Mouse (Mus musculus) regulatory T cell (primary cell): ENCODE data around the gene Glrb.

Experiments used
- in situ Hi-C: fragments of 300-600 bp; cut with MboI, MseI; formaldehyde crosslinking; loops from one replicate; pipeline ENCODE4 v1.15.1; 2025; ENCODE audit warnings: high pct_unique_total_duplicates

Glrb gene

GRCm38 (mm10) chr3:80837583-80837982 lies 75.9 kb downstream of the Glrb start:
- in situ Hi-C loops = no loop called here

DNA sequence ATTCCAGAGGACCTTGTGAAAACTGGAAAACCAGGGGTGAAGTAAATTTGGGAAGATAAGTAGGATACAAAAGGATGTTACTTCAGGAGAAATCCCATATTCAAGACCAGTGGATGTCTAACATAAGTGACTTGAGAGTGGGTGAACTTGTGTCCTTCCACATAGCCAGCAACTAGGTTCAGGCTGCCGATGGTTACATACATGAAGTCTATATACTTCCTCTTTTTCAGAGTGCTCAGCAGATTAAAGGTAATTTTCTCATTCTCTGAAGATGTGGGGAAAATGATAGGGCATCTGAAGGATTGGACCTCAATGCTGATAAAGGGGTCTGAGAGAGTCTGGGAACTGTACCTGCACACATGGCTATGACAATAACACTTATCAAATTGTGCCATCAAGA lies 89.5 kb downstream of the Glrb start:
- in situ Hi-C loops = no loop called here

DNA sequence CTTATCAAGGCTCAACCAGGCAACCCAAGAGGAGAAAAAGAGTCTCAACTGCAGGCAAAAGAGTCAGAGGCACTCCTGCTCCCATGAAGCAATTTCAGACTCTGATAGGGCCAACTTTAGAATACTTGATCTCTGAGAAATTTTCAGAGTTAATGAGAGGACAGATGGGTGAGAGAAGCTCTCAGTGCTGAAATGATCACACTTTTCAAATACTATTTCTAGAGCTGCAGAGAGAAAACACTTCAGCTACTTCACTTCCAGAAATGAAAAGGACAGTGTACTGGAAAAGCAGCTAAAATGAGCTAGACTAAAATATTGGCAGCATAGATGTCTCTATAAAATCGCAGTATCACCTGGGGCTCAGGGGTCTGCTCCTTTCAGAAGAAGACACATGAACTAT lies 94.8 kb downstream of the Glrb start:
- in situ Hi-C loops = no loop called here

GRCm38 (mm10) chr3:80813734-80814133 lies 99.7 kb downstream of the Glrb start:
- in situ Hi-C loops = no loop called here

DNA sequence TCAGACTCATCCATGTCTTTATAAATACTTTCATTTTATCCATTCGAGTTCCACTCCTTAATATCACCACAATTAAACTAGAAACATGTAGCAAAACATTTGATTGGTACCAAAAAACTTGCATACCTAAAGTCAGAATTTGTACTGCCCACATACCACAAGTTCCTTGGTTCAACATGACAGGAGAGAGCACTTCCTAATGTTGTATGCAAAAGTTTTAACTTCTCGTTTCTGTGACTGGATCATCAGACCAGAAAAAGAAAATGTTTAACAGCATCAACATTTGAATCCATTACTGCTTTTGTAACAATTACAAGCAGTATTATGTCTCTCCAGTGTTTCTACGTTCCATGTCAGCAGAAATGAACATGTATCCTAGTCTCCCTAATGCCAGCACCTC lies 101.2 kb downstream of the Glrb start:
- in situ Hi-C loops = no loop called here

DNA sequence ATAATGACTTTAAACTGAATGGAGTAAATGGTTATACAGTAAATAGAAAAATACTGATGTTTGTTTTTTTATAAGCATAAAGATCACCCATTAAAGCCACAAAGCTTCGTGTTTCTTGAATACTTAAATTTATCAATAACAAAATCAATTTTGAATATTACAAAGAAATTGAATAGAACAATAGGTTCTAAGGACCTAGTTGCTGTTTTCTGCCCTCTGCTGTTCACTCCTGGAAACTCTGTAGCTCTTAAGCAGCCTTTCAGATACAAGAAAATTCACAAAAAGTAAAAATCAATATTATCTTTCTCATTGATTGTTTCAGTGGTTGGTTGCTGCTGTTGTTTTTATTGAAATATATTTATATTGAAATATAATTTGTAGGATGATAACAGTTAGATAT lies 108.1 kb downstream of the Glrb start:
- in situ Hi-C loops = loop anchor here (10.0 kb wide), 1 partner anchor 221 kb away; no protein-coding TSS in a partner anchor

- in situ Hi-C loops = loop anchor here (10.0 kb wide), 1 partner anchor 219 kb away; no protein-coding TSS in a partner anchor
Observed at GRCm38 (mm10) chr3:80803811-80804210, 109.6 kb downstream of the Glrb start.

DNA sequence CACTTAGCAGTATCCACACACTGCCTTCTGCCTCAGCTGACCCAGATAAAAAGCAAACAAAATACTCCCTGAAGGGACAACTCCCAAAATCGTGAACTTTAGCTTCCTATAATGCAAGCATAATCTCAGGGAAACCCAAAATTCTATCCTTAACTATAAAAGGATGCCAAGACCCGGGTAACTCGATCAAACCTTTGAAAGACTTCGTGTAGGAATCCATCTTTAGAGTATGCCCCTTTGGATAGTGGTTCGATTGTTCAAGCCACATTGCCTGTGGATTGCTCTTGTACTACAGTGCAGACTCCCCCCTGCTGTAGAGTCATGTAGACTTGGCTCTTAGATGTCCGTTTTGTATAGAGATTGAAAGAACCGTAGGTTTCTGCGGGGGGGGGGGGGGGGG lies 110.2 kb downstream of the Glrb start:
- in situ Hi-C loops = loop anchor here (10.0 kb wide), 1 partner anchor 218 kb away; no protein-coding TSS in a partner anchor

DNA sequence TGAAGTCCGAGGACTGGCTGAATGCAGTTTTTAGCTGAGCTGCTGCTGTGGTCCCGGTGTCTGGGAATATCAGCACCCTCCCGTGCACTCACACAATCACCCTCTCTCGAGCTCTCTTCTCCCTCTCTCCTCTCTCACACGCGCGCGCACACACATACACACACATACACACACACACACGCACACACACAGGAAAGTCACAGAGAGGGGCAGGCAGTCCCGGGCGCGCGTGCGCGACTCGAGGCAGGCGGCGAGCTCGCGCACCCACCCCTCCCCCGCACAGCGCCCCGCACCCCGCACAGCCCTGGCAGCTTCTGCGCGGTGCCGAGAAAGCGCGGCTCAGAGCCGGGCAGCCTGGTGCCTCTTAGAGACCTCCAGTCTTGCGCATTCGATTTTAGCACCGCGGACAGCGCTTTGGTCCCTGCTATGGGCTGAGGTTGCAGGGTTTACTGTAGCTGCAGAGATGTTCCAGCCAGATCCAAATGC lies 110.8 kb downstream of the Glrb start, which contains the start of gene Gria2:
Gene Gria2 (minus strand): TSS at position 240 of the 486 bp plus-strand sequence.
- in situ Hi-C loops = loop anchor here (10.0 kb wide), 1 partner anchor 218 kb away; no protein-coding TSS in a partner anchor

DNA sequence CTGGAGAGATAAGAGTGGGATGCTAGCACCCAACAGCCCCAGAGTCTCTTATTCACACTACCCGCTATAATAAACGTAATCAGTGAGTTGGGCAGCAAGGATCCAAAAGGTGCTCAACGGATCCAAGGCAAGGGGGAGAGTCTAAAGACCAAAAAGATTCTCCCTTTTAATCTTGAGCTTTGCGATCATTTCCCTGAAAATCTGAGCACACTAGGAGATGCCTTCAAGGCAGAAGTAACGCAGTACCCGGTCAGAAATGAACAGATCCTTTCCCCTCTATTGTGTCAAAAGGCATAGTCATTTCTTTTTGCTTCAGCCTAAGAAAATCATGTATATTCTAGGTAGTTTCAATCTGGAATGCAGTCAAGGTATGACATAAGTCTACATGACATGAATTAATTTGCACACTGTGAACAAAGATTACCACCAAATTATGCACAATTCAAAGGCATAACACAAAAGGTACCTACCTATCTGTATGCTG lies 111.6 kb downstream of the Glrb start:
- in situ Hi-C loops = loop anchor here (10.0 kb wide), 1 partner anchor 217 kb away; no protein-coding TSS in a partner anchor

- in situ Hi-C loops = loop anchor here (10.0 kb wide), 1 partner anchor 216 kb away; no protein-coding TSS in a partner anchor
Observed at GRCm38 (mm10) chr3:80800995-80801826, 112.2 kb downstream of the Glrb start.

DNA sequence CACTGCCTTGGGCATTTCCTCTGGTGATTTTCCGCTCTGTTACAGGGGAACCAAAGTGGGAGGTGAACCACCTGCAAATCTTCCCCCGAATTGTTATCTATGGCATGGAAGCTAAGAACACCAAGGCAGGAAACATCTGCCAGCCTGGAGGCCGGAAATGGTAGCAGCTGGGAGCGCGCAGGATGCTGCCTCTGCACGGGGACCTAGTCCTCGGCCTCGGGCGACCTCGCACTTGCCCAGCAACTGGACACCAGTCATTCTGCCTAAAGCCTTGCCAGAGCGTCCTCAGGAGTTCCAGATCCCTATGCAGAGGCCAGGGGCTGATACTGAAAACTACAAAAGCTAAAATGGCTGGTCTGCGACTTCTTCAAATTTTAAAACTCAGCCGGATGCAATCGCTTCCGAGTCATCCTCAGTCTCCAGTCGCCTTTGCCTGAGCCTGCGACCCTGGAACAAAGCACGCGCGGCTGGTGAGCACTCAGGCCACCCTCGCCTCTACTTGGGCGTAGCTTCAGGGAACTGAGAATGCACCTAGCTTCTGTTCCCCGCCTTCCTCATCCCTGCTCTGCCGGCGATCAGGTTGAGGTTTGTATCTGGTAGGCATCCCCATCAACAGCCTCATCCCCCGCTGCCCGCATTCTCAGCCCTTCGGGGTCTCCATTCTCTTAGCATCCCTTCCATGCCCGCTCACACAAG lies 113.0 kb downstream of the Glrb start:
- in situ Hi-C loops = loop anchor here (10.0 kb wide), 1 partner anchor 216 kb away; no protein-coding TSS in a partner anchor

- in situ Hi-C loops = no loop called here
Observed at GRCm38 (mm10) chr3:80797935-80798334, 115.5 kb downstream of the Glrb start.

- in situ Hi-C loops = no loop called here
Observed at GRCm38 (mm10) chr3:80796764-80797163, 116.7 kb downstream of the Glrb start.

- in situ Hi-C loops = no loop called here
Observed at GRCm38 (mm10) chr3:80795284-80795683, 118.2 kb downstream of the Glrb start.
